In genomic region chr11:108958349-108958748, GRCm38 (mm10) we compare ENCODE assay signal across 16 mouse cellular contexts. TPM values are rescaled to one million over a fixed set of nuclear protein-coding genes. Genes with fewer than 3 reads are reported as not detected.
DNase-seq lines count a peak whose midpoint lies in the region; ATAC-seq lines count a peak whose summit lies in the region.
"Had no signal": no experiment of that assay in that cellular context is flagged by ENCODE, and none has a peak within 500 bp of the region (broad histone marks: within the 10 kb centered on the region; RNA-seq: fewer than 3 reads in every experiment).

No protein-coding gene starts in this region.

- H3K9me3 ChIP-seq in midbrain, embryonic 10.5 days (replicated peaks), result no peaks in the 10 kb centered on the region
- peaks cover 3% of the 10 kb centered on the region; the same call in 1 of the 2 replicates for H3K9me3 ChIP-seq in midbrain, embryonic 16.5 days (replicated peaks; ENCODE audit: control insufficient read depth, low read length, poor library complexity, severe bottlenecking)
- no peaks in the 10 kb centered on the region for H3K9me3 ChIP-seq in hindbrain, embryonic 10.5 days
- H3K9me3 ChIP-seq in midbrain, embryonic 11.5 days (ENCODE audit: control insufficient read depth, low read length), result no peaks in the 10 kb centered on the region; the same call in 1 of the 2 replicates
- H3K9me3 ChIP-seq: embryonic facial prominence, embryonic 12.5 days had no signal

- ATAC-seq in midbrain, embryonic 16.5 days, result no peak
- ATAC-seq in midbrain, embryonic 11.5 days (ENCODE audit: low FRiP score), result peak; percentile 80

- no peak for DNase-seq in midbrain, embryonic 10.5 days (ENCODE audit: low spot score)
- DNase-seq in hindbrain, embryonic 10.5 days (ENCODE audit: low spot score), result peak; percentile 67
- DNase-seq in midbrain, embryonic 11.5 days (ENCODE audit: low spot score, missing footprints), result no peak
- peak; percentile 45 for DNase-seq in retina, embryonic 14.5 days (ENCODE audit: low spot score)
- DNase-seq in layer of hippocampus, postnatal 25 days (ENCODE audit: extremely low spot score in 1 of 2, low spot score in 1 of 2), result no peak
- DNase-seq in heart, postnatal 4 days, result no peak
- no peak for DNase-seq in left cerebral cortex, adult 8-10 months (ENCODE audit: low spot score in 2 of 2)
- DNase-seq: cerebellum, adult 11-12 months; kidney, postnatal 10 days; lung, postnatal 10 days; thymus, postnatal 14 days had no signal

- no peaks in the 10 kb centered on the region for H3K27me3 ChIP-seq in midbrain, embryonic 10.5 days (ENCODE audit: low read depth, poor library complexity, severe bottlenecking)
- no peaks in the 10 kb centered on the region for H3K27me3 ChIP-seq in midbrain, embryonic 16.5 days (ENCODE audit: control insufficient read depth, insufficient read depth, low read depth, low read length)
- H3K27me3 ChIP-seq in hindbrain, embryonic 10.5 days (ENCODE audit: insufficient read depth, poor library complexity, severe bottlenecking), result 0 out of 2 replicates have a peak, but pooled peaks cover 5% of the 10 kb centered on the region
- H3K27me3 ChIP-seq in midbrain, embryonic 11.5 days (ENCODE audit: control insufficient read depth, insufficient read depth, low read length), result no peaks in the 10 kb centered on the region
- H3K27me3 ChIP-seq: embryonic facial prominence, embryonic 12.5 days; heart, embryonic 12.5 days had no signal

- H3K36me3 ChIP-seq in midbrain, embryonic 10.5 days, result peaks cover 9% of the 10 kb centered on the region; the same call in 1 of the 2 replicates
- no peaks in the 10 kb centered on the region for H3K36me3 ChIP-seq in midbrain, embryonic 16.5 days (ENCODE audit: control insufficient read depth, insufficient read depth, low read length)
- no peaks in the 10 kb centered on the region for H3K36me3 ChIP-seq in hindbrain, embryonic 10.5 days
- H3K36me3 ChIP-seq in midbrain, embryonic 11.5 days (ENCODE audit: control insufficient read depth, insufficient read depth, low read length), result no peaks in the 10 kb centered on the region
- H3K36me3 ChIP-seq: embryonic facial prominence, embryonic 12.5 days; heart, embryonic 12.5 days had no signal

- no peak overlapping the region for H3K9ac ChIP-seq in midbrain, embryonic 16.5 days (ENCODE audit: low read depth, low read length)
- H3K9ac ChIP-seq in midbrain, embryonic 11.5 days (ENCODE audit: low read length), result no peak overlapping the region
- H3K9ac ChIP-seq: embryonic facial prominence, embryonic 12.5 days; heart, embryonic 12.5 days; liver, embryonic 14.5 days had no signal

- H3K27ac ChIP-seq in midbrain, embryonic 10.5 days (replicated peaks), result peak overlapping the region; percentile 46
- H3K27ac ChIP-seq in midbrain, embryonic 16.5 days (ENCODE audit: low read length), result no peak overlapping the region
- peak overlapping the region; percentile 60; the same call in 1 of the 2 replicates for H3K27ac ChIP-seq in hindbrain, embryonic 10.5 days
- no peak overlapping the region for H3K27ac ChIP-seq in midbrain, embryonic 11.5 days (ENCODE audit: low read depth, low read length)
- H3K27ac ChIP-seq: embryonic facial prominence, embryonic 12.5 days; liver, embryonic 14.5 days had no signal

- no peak overlapping the region for H3K4me3 ChIP-seq in midbrain, embryonic 10.5 days
- no peak overlapping the region for H3K4me3 ChIP-seq in midbrain, embryonic 16.5 days (ENCODE audit: low read depth, low read length)
- H3K4me3 ChIP-seq in hindbrain, embryonic 10.5 days, result no peak overlapping the region
- H3K4me3 ChIP-seq in midbrain, embryonic 11.5 days (ENCODE audit: low read depth, low read length), result no peak overlapping the region
- H3K4me3 ChIP-seq: embryonic facial prominence, embryonic 12.5 days; heart, embryonic 12.5 days had no signal

- H3K4me2 ChIP-seq in midbrain, embryonic 16.5 days (ENCODE audit: low read length), result no peak overlapping the region
- H3K4me2 ChIP-seq in midbrain, embryonic 11.5 days, result no peak overlapping the region
- H3K4me2 ChIP-seq: embryonic facial prominence, embryonic 12.5 days; heart, embryonic 12.5 days had no signal

- H3K4me1 ChIP-seq in midbrain, embryonic 10.5 days, result peaks cover 29% of the 10 kb centered on the region
- peaks cover 4% of the 10 kb centered on the region; the same call in 1 of the 2 replicates for H3K4me1 ChIP-seq in midbrain, embryonic 16.5 days (ENCODE audit: control insufficient read depth, insufficient read depth, low read length)
- H3K4me1 ChIP-seq in hindbrain, embryonic 10.5 days (replicated peaks), result peaks cover 39% of the 10 kb centered on the region
- H3K4me1 ChIP-seq in midbrain, embryonic 11.5 days (ENCODE audit: control insufficient read depth, insufficient read depth, low read length), result peaks cover 6% of the 10 kb centered on the region; the same call in 1 of the 2 replicates
- H3K4me1 ChIP-seq: heart, embryonic 12.5 days had no signal

- 72% methylated on average over 5 of the region's 5 CpGs for WGBS in midbrain, embryonic 10.5 days
- WGBS in midbrain, embryonic 16.5 days, result 20% methylated on average over 5 of the region's 5 CpGs
- 36% methylated on average over 5 of the region's 5 CpGs for WGBS in hindbrain, embryonic 10.5 days
- 64% methylated on average over 5 of the region's 5 CpGs for WGBS in midbrain, embryonic 11.5 days

RNA-seq across cellular contexts. Expression of gene Axin2, which starts 38.2 kb away (rescaled TPM):
- 17.5 and 17.6 TPM in 2 replicates for polyA plus RNA-seq in midbrain, embryonic 10.5 days (2016; fragmentation: Nextera tagmentation; extraction: Ambion mirVana)
- 9.3 and 11.3 TPM in 2 replicates for polyA plus RNA-seq in midbrain, embryonic 16.5 days (2015; fragmentation: Nextera tagmentation; extraction: Ambion mirVana)
- 18.0 and 19.8 TPM in 2 replicates for polyA plus RNA-seq in hindbrain, embryonic 10.5 days (2016; fragmentation: Nextera tagmentation; extraction: Ambion mirVana)
- 20.8 and 23.1 TPM in 2 replicates for polyA plus RNA-seq in midbrain, embryonic 11.5 days (2014; fragmentation: Nextera tagmentation; extraction: Ambion mirVana)
- 10 to 100 TPM; 24.6 to 29.6 TPM for total RNA-seq in layer of hippocampus, postnatal 25 days (2021)
- total RNA-seq in heart, postnatal 4 days (2021), result 1 to 10 TPM; 5.8 to 6.3 TPM
- 10 to 100 TPM; 36.3 to 40.8 (median 38.0) TPM for total RNA-seq in left cerebral cortex, adult 8-10 months (2022)
- total RNA-seq: MEL had no signal

Comparison
In these comparisons a context has a peak if more than half of its experiments do, and no peak if none do; other contexts are left out.
1. H3K27ac ChIP-seq: peak in midbrain, embryonic 10.5 days (single experiment) and hindbrain, embryonic 10.5 days (single experiment); none in midbrain, embryonic 16.5 days (single experiment) and midbrain, embryonic 11.5 days (single experiment).
2. DNase-seq: peak in hindbrain, embryonic 10.5 days (single experiment) and retina, embryonic 14.5 days (single experiment); none in midbrain, embryonic 10.5 days (single experiment), midbrain, embryonic 11.5 days (single experiment), layer of hippocampus, postnatal 25 days (0 of 2), heart, postnatal 4 days (single experiment) and left cerebral cortex, adult 8-10 months (0 of 2).